Mouse (Mus musculus) neutrophil, adult 5-6 weeks (primary cell): ENCODE results near the gene Ppp3ca. TPM values are rescaled to one million over a fixed set of nuclear protein-coding genes. Genes with fewer than 3 reads are reported as not detected.

Experiments used
- ATAC-seq: fragments of 151-379, 151-347 bp; 2 replicates; pipeline ENCODE4 v1.8.0; 2017; ENCODE audit warnings: mild to moderate bottlenecking, moderate TSS enrichment; ENCODE audit not compliant: insufficient number of reproducible peaks, poor library complexity, low FRiP score, severe bottlenecking; ENCODE audit errors: extremely low read depth
- total RNA-seq: library from RNA; stranded (forward); fragments of 200-1000 nt; gene quantifications from 2 replicates; pipeline ENCODE4 v1.2.3, GENCODE M21; 2017

The Ppp3ca gene
- total RNA-seq, 1 experiment from 2014 or later = 206 TPM

DNA sequence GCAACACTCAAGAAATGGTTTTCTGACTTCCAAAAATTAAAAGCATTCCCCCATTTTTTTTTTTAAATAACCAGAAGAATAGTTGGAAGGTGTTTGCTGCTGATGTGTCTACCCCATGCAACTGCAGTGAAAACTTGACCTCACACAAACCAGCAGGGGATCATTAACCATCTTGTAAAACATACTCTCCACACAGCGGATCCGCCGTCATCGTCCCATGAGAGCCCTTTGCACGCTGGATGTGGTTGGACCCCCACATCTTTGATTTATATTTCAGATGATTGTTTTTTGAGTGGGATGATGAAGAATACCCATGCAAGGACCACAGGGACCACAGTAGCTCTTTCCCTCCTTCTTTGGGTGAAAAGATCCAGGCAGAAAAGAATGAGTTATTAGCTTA, 159.2 kb downstream of the Ppp3ca start:
- ATAC-seq = no peak

DNA sequence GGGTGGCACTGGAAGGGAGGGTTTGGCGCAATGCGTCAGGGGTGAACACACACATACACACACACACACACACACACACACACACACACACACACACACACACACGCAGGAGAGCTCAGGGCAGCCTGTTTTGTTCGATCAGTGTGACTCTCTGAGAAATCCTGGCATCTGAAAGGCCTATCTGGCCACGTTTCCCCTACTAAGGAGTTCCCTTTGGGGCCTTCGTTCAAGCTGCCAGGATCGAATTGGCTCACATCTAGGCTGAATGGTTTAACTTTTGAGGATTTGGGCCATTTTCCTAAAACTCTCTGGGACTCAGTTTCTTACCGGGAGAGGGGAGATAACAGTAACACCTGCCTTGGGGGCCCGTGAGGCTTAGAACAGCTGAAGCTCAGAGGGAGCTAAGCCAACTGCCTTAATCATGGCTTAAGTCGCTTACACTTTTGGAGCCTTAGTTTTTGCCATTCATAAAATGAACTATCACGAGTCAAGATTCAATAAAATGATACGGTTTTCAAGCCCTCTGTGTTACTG, 160.8 kb downstream of the Ppp3ca start:
- no peak for ATAC-seq

GRCm38 (mm10) chr3:136833003-136833745, 163.2 kb downstream of the Ppp3ca start:
- no peak for ATAC-seq

DNA sequence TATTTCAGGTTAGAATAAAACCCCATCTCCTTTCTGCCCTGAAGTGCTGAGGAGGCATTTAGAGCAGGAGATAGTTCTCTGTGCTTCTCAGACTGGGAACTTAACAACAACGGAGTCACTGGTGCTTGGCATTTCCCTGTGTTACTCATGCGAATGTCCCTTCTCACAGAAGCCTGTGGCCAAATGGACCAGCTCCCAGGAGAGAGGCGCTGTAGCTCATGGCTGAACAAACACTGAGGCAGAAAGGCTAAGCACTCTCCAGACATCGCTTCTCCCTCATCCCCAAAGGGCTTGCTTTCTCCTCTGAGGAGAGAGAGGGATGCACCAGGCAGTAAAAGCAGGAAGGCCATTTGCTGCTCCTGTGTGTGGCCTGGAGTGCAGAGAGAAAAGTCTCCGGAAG, 164.0 kb downstream of the Ppp3ca start:
- no peak for ATAC-seq

DNA sequence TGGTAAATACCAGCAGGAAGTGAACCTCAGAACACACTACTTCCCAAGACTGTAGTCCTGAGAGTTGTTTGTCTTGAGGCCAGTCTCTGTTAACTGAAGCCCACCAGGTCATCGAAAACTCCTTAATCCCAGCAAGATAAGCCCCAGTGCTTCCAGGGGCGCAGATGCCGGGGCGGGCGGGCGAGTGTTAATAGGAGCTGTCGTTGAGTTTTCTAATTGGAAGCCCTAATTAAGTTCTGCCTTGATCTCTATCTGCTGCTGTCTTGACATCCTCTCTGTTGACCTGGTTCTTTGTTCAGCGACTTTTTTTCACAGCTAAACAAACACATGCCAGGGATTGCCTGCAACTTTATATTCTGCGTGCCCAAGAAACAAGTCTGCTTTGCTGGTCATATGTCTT, 165.9 kb downstream of the Ppp3ca start:
- no peak for ATAC-seq

GRCm38 (mm10) chr3:136836319-136837193, 166.6 kb downstream of the Ppp3ca start:
- ATAC-seq = no peak

GRCm38 (mm10) chr3:136837589-136837988, 167.7 kb downstream of the Ppp3ca start:
- ATAC-seq = peak; percentile 91

DNA sequence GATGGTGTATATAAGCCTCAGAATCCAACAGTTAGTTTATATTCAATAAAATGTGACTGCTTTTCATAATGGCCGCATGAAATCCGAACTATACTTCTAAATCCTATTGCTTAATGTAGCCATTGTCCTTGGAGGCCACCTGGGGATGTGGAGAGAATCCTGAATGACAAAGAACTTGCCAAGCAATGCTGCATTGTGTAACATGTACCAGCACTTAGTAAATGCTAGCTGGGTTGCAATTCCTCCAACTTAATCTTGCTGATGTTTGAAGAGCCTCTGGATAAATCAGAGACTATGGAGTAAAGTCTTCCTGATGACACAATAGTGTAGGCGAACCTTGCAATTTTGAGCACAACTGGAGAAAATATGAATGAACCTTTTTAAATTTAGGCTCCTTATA, 171.4 kb downstream of the Ppp3ca start:
- ATAC-seq = no peak

- no peak for ATAC-seq
Observed at GRCm38 (mm10) chr3:136842384-136842783, 172.5 kb downstream of the Ppp3ca start.

GRCm38 (mm10) chr3:136843811-136844491, 174.0 kb downstream of the Ppp3ca start:
- no peak for ATAC-seq

DNA sequence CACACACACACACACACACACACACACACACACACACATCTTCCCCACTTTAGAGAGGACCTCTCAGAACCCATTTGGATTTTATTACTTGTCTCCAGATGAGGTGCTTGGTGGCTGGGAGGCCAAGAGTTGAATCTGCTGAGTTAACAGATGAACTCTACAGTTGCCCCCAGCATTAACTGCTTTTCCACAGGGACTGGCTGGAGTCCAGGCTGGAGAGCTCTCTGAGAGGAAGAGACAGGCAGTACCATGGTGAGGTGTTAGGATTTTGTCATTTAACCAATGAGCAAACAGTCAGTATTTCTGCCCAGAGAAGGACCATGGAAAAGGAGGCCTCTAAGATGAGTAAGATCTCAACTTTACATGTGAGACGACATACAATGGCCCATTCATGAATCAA, 179.1 kb downstream of the Ppp3ca start:
- no peak for ATAC-seq

GRCm38 (mm10) chr3:136852921-136853320, 183.0 kb downstream of the Ppp3ca start:
- no peak for ATAC-seq

DNA sequence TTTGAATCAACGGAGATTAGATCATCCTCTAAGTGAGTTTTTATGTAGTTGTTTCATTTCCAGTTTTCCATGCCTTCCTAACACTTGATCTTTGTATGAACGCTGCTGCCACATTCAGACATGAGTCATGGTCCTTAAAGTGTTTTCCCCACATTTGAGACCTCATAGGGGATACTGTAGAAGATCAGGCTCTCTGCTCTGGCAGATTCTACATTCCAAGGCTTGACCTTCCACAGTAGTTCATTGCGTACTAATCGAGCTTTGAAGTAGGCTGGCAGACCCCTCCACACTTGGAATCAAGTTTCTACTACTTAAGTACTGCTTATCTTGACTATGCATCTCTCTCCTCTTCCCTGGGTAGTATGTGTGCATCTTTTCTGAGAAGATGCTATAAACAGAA, 183.7 kb downstream of the Ppp3ca start:
- ATAC-seq = no peak

DNA sequence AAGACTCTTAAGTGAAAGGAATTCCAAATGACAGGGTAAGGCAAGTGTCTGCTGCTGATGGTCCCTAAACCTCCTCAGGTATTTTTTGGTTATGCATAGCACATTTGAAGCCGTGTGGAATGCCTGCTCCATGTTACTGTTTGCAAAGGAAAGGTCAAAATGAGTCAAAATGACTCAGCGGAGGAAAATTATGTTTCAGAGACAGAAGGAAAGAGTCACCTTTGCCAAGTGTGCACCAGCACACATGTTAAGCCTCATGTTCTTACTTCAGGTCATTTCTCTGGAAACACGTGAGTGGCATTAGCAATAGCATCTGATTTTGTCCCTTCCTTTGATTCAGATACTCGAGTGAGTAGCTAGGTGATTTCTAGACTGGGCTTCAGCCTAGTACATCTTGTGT, 186.1 kb downstream of the Ppp3ca start:
- no peak for ATAC-seq

- no peak for ATAC-seq
Observed at GRCm38 (mm10) chr3:136862051-136862837, 192.3 kb downstream of the Ppp3ca start.

DNA sequence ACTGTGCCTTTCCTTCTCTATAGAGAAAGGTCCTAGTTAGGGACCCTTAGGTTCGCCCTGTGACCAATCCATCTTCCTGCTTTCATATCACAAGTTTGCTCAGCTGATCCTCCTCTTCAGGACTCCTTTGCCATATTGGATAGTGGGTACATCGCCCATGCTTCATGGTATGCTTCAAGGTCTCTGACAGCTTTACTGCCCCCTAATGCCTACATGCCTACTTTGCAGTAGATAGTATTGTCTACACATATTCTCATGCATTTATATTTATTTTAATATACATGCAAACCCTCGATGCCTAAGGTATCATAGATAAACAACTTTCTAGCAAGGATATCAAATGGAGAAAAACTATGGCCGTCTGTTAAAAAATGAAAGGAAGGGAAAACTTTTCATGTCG, 193.2 kb downstream of the Ppp3ca start:
- ATAC-seq = no peak

GRCm38 (mm10) chr3:136864306-136864705, 194.4 kb downstream of the Ppp3ca start:
- no peak for ATAC-seq

- no peak for ATAC-seq
Observed at GRCm38 (mm10) chr3:136865176-136865859, 195.4 kb downstream of the Ppp3ca start.
